Mouse (Mus musculus) erythroblast, embryonic 14.5 days (primary cell): ENCODE measurements around the gene Mylpf. TPM values are rescaled to one million over a fixed set of nuclear protein-coding genes. Genes with fewer than 3 reads are reported as not detected.
A peak's percentile ranks its signal among the peaks of the same experiment; 100 is the strongest.
"Not testable (repeated sequence)": the region's sequence is repeated elsewhere in the genome, so short reads cannot be mapped to it uniquely, and the experiment has no call there.

ENCODE experiments used
- H3K27me3 ChIP-seq: 2 replicates; pipeline ENCODE4 v1.6.1; 2012; ENCODE audit warnings: inconsistent platforms; ENCODE audit not compliant: control insufficient read depth
- H3K36me3 ChIP-seq: 2 replicates; pipeline ENCODE4 v1.6.1; 2012; ENCODE audit warnings: mild to moderate bottlenecking, inconsistent platforms; ENCODE audit not compliant: control insufficient read depth
- H3K4me1 ChIP-seq: 2 replicates; pipeline ENCODE4 v1.6.1; 2012; ENCODE audit warnings: inconsistent platforms; ENCODE audit not compliant: control insufficient read depth
- H3K4me3 ChIP-seq: replicated peaks from 2 replicates; pipeline ENCODE3; 2012; ENCODE audit warnings: moderate library complexity, mild to moderate bottlenecking, inconsistent platforms
- H3K9me3 ChIP-seq: 2 replicates; pipeline ENCODE4 v1.6.1; 2012; ENCODE audit warnings: low read length, inconsistent platforms, mixed read lengths; ENCODE audit not compliant: control insufficient read depth
- GATA1 ChIP-seq: IDR thresholded peaks from 2 replicates; pipeline ENCODE4 v1.6.1; 2012; ENCODE audit warnings: low read length, inconsistent platforms, mixed read lengths
- TAL1 ChIP-seq: IDR thresholded peaks from 3 replicates; pipeline ENCODE4 v1.6.1; 2012; ENCODE audit warnings: low read length, inconsistent platforms, mixed read lengths
- polyA plus RNA-seq: library from polyadenylated mRNA; stranded (reverse); fragments of >175 nt; gene quantifications from 2 replicates; pipeline ENCODE4 v1.2.3, GENCODE M21; 2012

Mylpf gene
- polyA plus RNA-seq = 2.0 and 3.5 TPM in 2 replicates

- Histone ChIP-seq H3K4me3 (peak within 1 kb of the TSS; percentile 90), H3K27me3 (no peaks in the 10 kb centered on the region), H3K4me1 (peaks cover 78% of the 10 kb centered on the region), H3K9me3 (no peaks in the 10 kb centered on the region), H3K36me3 (peaks cover 45% of the 10 kb centered on the region)
- TF ChIP-seq GATA1 (peak; percentile 69), TAL1 (no peak)
Measured at GRCm38 (mm10) chr7:127208553-127209438, at the start of gene Mylpf. Mylpf (plus strand) TSS chr7:127208890.

- peaks cover 5% of the 10 kb centered on the region for H3K4me1 ChIP-seq
- no peaks in the 10 kb centered on the region for H3K9me3 ChIP-seq
- H3K27me3 ChIP-seq = no peaks in the 10 kb centered on the region
Measured at GRCm38 (mm10) chr7:127162546-127162945, 46.1 kb upstream of the Mylpf start.

GRCm38 (mm10) chr7:127164002-127164401, 44.7 kb upstream of the Mylpf start:
- H3K36me3 ChIP-seq = no peaks in the 10 kb centered on the region
- H3K4me3 ChIP-seq = no peak overlapping the region
- H3K9me3 ChIP-seq = no peaks in the 10 kb centered on the region
- TF ChIP-seq TAL1 = no peak
- TF ChIP-seq GATA1 = no peak
- peaks cover 5% of the 10 kb centered on the region for H3K4me1 ChIP-seq
- H3K27me3 ChIP-seq = no peaks in the 10 kb centered on the region

More at GRCm38 (mm10) chr7:127162546-127162945, 46.1 kb upstream of the Mylpf start:
- H3K36me3 ChIP-seq = no peaks in the 10 kb centered on the region
- TF ChIP-seq TAL1 (no peak), GATA1 (no peak)
- no peak overlapping the region for H3K4me3 ChIP-seq

GRCm38 (mm10) chr7:127165607-127166493, 42.8 kb upstream of the Mylpf start:
- H3K9me3 ChIP-seq = no peaks in the 10 kb centered on the region
- no peaks in the 10 kb centered on the region for H3K27me3 ChIP-seq
- H3K4me3 ChIP-seq = no peak overlapping the region
- H3K36me3 ChIP-seq = no peaks in the 10 kb centered on the region
- peaks cover 5% of the 10 kb centered on the region for H3K4me1 ChIP-seq
- TF ChIP-seq TAL1 = no peak
- TF ChIP-seq GATA1 = no peak

GRCm38 (mm10) chr7:127166501-127166900, 42.2 kb upstream of the Mylpf start:
- TF ChIP-seq GATA1 = no peak
- TF ChIP-seq TAL1 = no peak
- no peaks in the 10 kb centered on the region for H3K27me3 ChIP-seq
- no peaks in the 10 kb centered on the region for H3K36me3 ChIP-seq
- no peak overlapping the region for H3K4me3 ChIP-seq
- peaks cover 8% of the 10 kb centered on the region for H3K4me1 ChIP-seq
- no peaks in the 10 kb centered on the region; the same call in 1 of the 2 replicates for H3K9me3 ChIP-seq

GRCm38 (mm10) chr7:127176937-127177336, 31.8 kb upstream of the Mylpf start:
- H3K9me3 ChIP-seq = peaks cover 2% of the 10 kb centered on the region
- no peak for TF ChIP-seq GATA1
- no peak for TF ChIP-seq TAL1
- peaks cover 26% of the 10 kb centered on the region for H3K4me1 ChIP-seq
- no peaks in the 10 kb centered on the region for H3K36me3 ChIP-seq
- no peaks in the 10 kb centered on the region for H3K27me3 ChIP-seq
- H3K4me3 ChIP-seq = no peak overlapping the region

GRCm38 (mm10) chr7:127180783-127181182, 27.9 kb upstream of the Mylpf start:
- no peak for TF ChIP-seq GATA1
- TF ChIP-seq TAL1 = no peak
- Histone ChIP-seq H3K4me1 (peaks cover 55% of the 10 kb centered on the region), H3K36me3 (no peaks in the 10 kb centered on the region)

GRCm38 (mm10) chr7:127181724-127182123, 27.0 kb upstream of the Mylpf start:
- not testable (repeated sequence) for H3K27me3 ChIP-seq, H3K4me3 ChIP-seq, H3K9me3 ChIP-seq, H3K36me3 ChIP-seq
- H3K4me1 ChIP-seq = peaks cover 55% of the 10 kb centered on the region

More at GRCm38 (mm10) chr7:127180783-127181182, 27.9 kb upstream of the Mylpf start:
- Histone ChIP-seq H3K27me3 (no peaks in the 10 kb centered on the region), H3K9me3 (peaks cover 2% of the 10 kb centered on the region; the same call in 1 of the 2 replicates), H3K4me3 (no peak overlapping the region)

- TF ChIP-seq GATA1 = peak; percentile 43; the same call in 1 of the 2 replicates
- TF ChIP-seq TAL1 = no peak; the same call in 2 of the 3 replicates
- Histone ChIP-seq H3K9me3 (peaks cover 2% of the 10 kb centered on the region; the same call in 1 of the 2 replicates), H3K36me3 (no peaks in the 10 kb centered on the region), H3K4me1 (peaks cover 49% of the 10 kb centered on the region), H3K27me3 (no peaks in the 10 kb centered on the region), H3K4me3 (no peak overlapping the region)
Measured at GRCm38 (mm10) chr7:127183345-127183744, 25.3 kb upstream of the Mylpf start.
